Mouse (Mus musculus) stomach, postnatal 0 days (tissue): ENCODE data around the gene Prss33. TPM values are rescaled to one million over a fixed set of nuclear protein-coding genes. Genes with fewer than 3 reads are reported as not detected.

Experiments used
- ATAC-seq: fragments of 200-750 bp; cut with Nextera tagmentation; 2 replicates; pipeline ENCODE4 v1.8.0; 2017; ENCODE audit not compliant: low FRiP score, low TSS enrichment
- DNase-seq: peaks from one replicate; pipeline ENCODE4 v3.0.0-alpha.2; 2016; ENCODE audit warnings: low spot score
- H3K27ac ChIP-seq: fragments of 300-500 bp; sonication (generic); replicated peaks from 2 replicates; pipeline ENCODE4 v1.5.1; 2014; ENCODE audit warnings: mild to moderate bottlenecking, control low read depth
- H3K27me3 ChIP-seq: fragments of 300-500 bp; sonication (generic); 2 replicates; pipeline ENCODE4 v1.6.1; 2014; ENCODE audit warnings: low read length; ENCODE audit not compliant: control insufficient read depth, insufficient read depth
- H3K36me3 ChIP-seq: fragments of 300-500 bp; sonication (generic); 2 replicates; pipeline ENCODE4 v1.6.1; 2014; ENCODE audit warnings: low read length, mixed read lengths; ENCODE audit not compliant: control insufficient read depth, insufficient read depth
- H3K4me1 ChIP-seq: fragments of 300-500 bp; sonication (generic); replicated peaks from 2 replicates; pipeline ENCODE4 v1.6.1; 2014; ENCODE audit warnings: antibody characterized with exemption; ENCODE audit not compliant: control insufficient read depth, insufficient read depth
- H3K4me2 ChIP-seq: fragments of 300-500 bp; sonication (generic); replicated peaks from 2 replicates; pipeline ENCODE4 v1.6.1; 2014; ENCODE audit warnings: low read depth, mild to moderate bottlenecking, control low read depth, moderate library complexity
- H3K4me3 ChIP-seq: fragments of 300-500 bp; sonication (generic); 2 replicates; pipeline ENCODE4 v1.5.1; 2014; ENCODE audit warnings: low read depth, low read length, control low read depth
- H3K9ac ChIP-seq: fragments of 300-500 bp; sonication (generic); 2 replicates; pipeline ENCODE4 v1.6.1; 2014; ENCODE audit warnings: mild to moderate bottlenecking, low read length, control low read depth, mixed read lengths
- H3K9me3 ChIP-seq: fragments of 300-500 bp; sonication (generic); 2 replicates; pipeline ENCODE4 v1.6.1; 2016; ENCODE audit warnings: low read length; ENCODE audit not compliant: control insufficient read depth
- CTCF ChIP-seq: IDR thresholded peaks from 2 replicates; pipeline ENCODE4 v1.5.1; 2016; ENCODE audit warnings: antibody characterized with exemption, low read depth, mild to moderate bottlenecking, moderate library complexity
- EP300 ChIP-seq: optimal IDR thresholded peaks from 2 replicates; pipeline ENCODE3; 2016; ENCODE audit warnings: antibody characterized with exemption
- WGBS: fragments of 180-500 bp; shearing (Covaris S2); extraction: QIAGEN DNeasy Blood & Tissue Kit; methylation state at CpG from one replicate; pipeline ENCODE4 v1.1.7; 2014; 5-methylcytosine and 5-hydroxymethylcytosine counted together
- polyA plus RNA-seq: library from polyadenylated mRNA; unstranded; fragments of >200 nt; fragmentation: Nextera tagmentation; extraction: Ambion mirVana; gene quantifications from 2 replicates; pipeline ENCODE4 v1.2.1, GENCODE M21; 2015

Prss33 gene
- polyA plus RNA-seq, 1 experiment from 2014 or later, result not detected

DNA sequence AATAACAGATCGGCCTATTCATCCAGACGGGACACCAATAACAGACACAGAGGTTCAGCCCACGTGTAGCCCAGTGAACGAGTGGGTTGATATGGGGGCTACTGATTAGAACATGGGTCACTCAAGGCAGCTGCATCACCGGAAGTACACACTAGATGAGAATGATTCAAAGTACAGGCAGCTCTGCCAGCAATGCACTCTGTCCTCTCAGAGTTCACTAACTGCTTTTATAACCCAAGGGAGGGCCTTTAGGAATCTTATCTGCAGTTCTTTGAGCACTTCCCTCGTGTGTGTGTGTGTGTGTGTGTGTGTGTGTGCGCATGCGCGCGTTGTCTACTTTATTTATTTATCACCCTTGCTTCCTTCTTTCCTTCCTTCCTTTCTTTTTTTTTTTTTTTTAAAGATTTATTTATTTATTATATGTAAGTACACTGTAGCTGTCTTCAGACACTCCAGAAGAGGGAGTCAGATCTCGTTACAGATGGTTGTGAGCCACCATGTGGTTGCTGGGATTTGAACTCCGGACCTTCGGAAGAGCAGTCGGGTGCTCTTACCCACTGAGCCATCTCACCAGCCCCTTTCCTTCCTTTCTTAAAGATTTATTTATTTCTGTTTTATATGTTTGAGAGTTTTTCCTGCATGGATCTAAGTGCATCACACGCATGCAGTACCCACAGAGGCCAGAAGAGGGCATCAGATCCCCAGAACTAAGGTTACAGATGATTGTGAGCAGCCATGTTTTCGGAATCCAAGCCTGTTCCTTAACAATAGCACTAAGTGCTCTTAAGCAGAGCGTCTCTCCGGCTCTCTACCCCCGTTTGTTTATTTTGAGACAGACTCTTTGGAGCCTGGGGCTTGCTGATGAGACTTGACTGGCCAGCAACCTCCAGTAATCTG lies 15.2 kb upstream of the Prss33 start:
- H3K27me3 ChIP-seq, result no peaks in the 10 kb centered on the region
- no peak overlapping the region for H3K4me2 ChIP-seq
- H3K36me3 ChIP-seq, result no peaks in the 10 kb centered on the region
- whole genome bisulfite sequencing, result 50% methylated on average over 18 of the region's 19 CpGs
- ATAC-seq (peak; percentile 54), DNase-seq (peak; percentile 81)
- no peak overlapping the region for H3K4me3 ChIP-seq
- H3K9ac ChIP-seq, result no peak overlapping the region
- no peaks in the 10 kb centered on the region for H3K4me1 ChIP-seq
- no peaks in the 10 kb centered on the region for H3K9me3 ChIP-seq
- no peak overlapping the region for H3K27ac ChIP-seq
- TF ChIP-seq CTCF (peak; percentile 85), EP300 (no peak)

DNA sequence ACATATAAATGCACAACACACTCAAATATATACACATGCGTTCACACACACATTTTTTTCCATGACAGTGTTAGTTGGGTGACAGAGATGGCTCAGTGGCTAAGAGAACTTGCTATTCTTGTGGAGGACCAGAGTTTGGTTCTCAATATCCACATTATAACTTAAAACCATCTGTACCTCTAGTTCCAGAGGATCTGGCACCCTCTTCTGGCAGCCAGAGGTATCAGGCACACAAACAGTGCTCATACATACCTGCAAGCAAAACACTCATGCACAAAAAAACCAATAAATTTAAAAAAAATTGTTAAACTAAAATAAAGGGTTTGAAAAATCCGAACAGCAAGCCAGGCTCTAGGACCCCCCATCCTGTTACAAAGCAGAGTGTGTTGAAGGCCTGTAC lies 14.2 kb upstream of the Prss33 start:
- no peak overlapping the region for H3K4me3 ChIP-seq
- H3K27ac ChIP-seq, result no peak overlapping the region
- H3K27me3 ChIP-seq, result no peaks in the 10 kb centered on the region
- no peak overlapping the region for H3K4me2 ChIP-seq
- DNase-seq, result no peak
- H3K9ac ChIP-seq, result no peak overlapping the region
- TF ChIP-seq CTCF (peak; percentile 53), EP300 (no peak)
- no peak for ATAC-seq
- WGBS, result 62% methylated on average over 2 of the region's 2 CpGs
- no peaks in the 10 kb centered on the region for H3K4me1 ChIP-seq
- H3K9me3 ChIP-seq, result no peaks in the 10 kb centered on the region
- H3K36me3 ChIP-seq, result no peaks in the 10 kb centered on the region

DNA sequence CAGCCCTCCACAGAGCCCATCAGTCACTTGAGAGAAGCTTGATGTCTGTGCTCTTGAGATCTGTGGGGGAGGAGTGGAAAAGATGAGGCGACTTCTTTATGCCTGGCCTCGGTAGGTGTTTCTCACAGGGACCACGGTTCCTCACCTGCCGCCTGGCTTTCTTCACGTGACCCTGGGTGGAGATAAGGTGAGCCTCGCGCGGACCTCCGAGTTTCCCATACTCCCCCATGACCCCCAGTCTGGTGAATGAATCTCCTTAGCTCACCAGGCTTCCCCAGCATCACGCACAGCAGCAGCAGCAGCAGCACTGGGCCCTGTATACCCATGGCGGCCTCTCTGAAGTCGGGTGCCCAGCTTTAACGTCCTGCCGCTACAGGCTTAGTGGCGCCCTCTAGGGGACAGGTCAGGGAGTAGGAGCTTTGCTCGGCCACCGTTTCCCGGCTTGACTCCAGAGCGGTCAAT lies 8.0 kb upstream of the Prss33 start, which contains the start of the genes Prss32 and Prss41:
Gene Prss32 (plus strand): TSS at position 44 of the 462 bp plus-strand sequence.
Gene Prss41 (minus strand): TSS at position 361 of the 462 bp plus-strand sequence.
- H3K27me3 ChIP-seq, result no peaks in the 10 kb centered on the region
- H3K9me3 ChIP-seq, result no peaks in the 10 kb centered on the region
- no peak within 1 kb of the TSS for H3K4me3 ChIP-seq
- DNase-seq (peak; percentile 73), ATAC-seq (peak; percentile 63)
- H3K4me1 ChIP-seq, result no peaks in the 10 kb centered on the region
- no peaks in the 10 kb centered on the region for H3K36me3 ChIP-seq
- TF ChIP-seq EP300 (no peak), CTCF (peak; percentile 74)
- H3K4me2 ChIP-seq, result no peak within 1 kb of the TSS
- WGBS, result 18% methylated on average over 19 of the region's 19 CpGs
- no peak within 1 kb of the TSS for H3K9ac ChIP-seq
- no peak within 1 kb of the TSS for H3K27ac ChIP-seq

- no peak overlapping the region for H3K4me2 ChIP-seq
- ATAC-seq (no peak), DNase-seq (no peak)
- TF ChIP-seq EP300 (no peak), CTCF (peak; percentile 43)
- no peak overlapping the region for H3K9ac ChIP-seq
- no peaks in the 10 kb centered on the region for H3K4me1 ChIP-seq
- H3K36me3 ChIP-seq, result no peaks in the 10 kb centered on the region
- H3K27ac ChIP-seq, result no peak overlapping the region
- H3K27me3 ChIP-seq, result no peaks in the 10 kb centered on the region
- WGBS, result 50% methylated on average over 23 of the region's 23 CpGs
- no peak overlapping the region for H3K4me3 ChIP-seq
- H3K9me3 ChIP-seq, result no peaks in the 10 kb centered on the region
Measured at GRCm38 (mm10) chr17:23843141-23843811, 7.4 kb upstream of the Prss33 start.

DNA sequence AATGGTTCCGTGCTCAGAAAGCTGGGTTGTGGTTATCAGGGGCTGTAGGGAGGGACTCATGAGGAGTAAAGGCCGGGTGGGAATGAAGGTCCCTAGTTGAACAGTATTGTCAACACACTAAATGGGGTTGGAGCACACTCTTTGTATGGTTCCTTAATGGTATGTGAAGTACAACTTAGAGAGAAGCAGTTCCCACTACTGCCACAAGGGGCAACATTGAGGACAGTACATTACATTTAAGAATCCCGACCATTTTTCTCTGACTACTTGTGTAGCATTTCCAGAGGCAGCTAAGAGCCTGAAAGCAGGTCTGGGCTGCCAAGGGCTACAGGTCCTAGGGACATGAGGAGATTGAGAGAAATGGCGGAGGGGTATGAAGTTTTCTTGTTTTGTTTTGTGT lies 5.3 kb upstream of the Prss33 start:
- Histone ChIP-seq H3K27me3 (no peaks in the 10 kb centered on the region), H3K27ac (0 out of 2 replicates have a peak overlapping the region, but pooled peaks have one; percentile 41), H3K9me3 (no peaks in the 10 kb centered on the region), H3K36me3 (no peaks in the 10 kb centered on the region), H3K9ac (no peak overlapping the region), H3K4me2 (no peak overlapping the region), H3K4me1 (no peaks in the 10 kb centered on the region), H3K4me3 (no peak overlapping the region)
- peak; percentile 58 for DNase-seq
- 0 out of 2 replicates have a peak, but pooled peaks have one; percentile 16 for ATAC-seq
- TF ChIP-seq CTCF (peak; percentile 81), EP300 (no peak)
- 32% methylated on average over 4 of the region's 4 CpGs for WGBS
